Mouse (Mus musculus) forebrain, embryonic 15.5 days (tissue): ENCODE results near the gene Olfr370. TPM values are rescaled to one million over a fixed set of nuclear protein-coding genes. Genes with fewer than 3 reads are reported as not detected.

Experiments
- ATAC-seq: fragments of 200-750 bp; cut with Nextera tagmentation; replicated peaks from 2 replicates; pipeline ENCODE4 v1.8.0; 2017; ENCODE audit warnings: mild to moderate bottlenecking, moderate TSS enrichment, moderate library complexity
- H3K27ac ChIP-seq: fragments of 300-500 bp; sonication (generic); replicated peaks from 2 replicates; pipeline ENCODE4 v1.5.1; 2015; ENCODE audit warnings: mild to moderate bottlenecking, inconsistent platforms
- H3K27me3 ChIP-seq: fragments of 300-500 bp; sonication (generic); 2 replicates; pipeline ENCODE4 v1.6.1; 2015; ENCODE audit warnings: inconsistent platforms
- H3K36me3 ChIP-seq: fragments of 300-500 bp; sonication (generic); 2 replicates; pipeline ENCODE4 v1.6.1; 2015; ENCODE audit warnings: mild to moderate bottlenecking, inconsistent platforms
- H3K4me1 ChIP-seq: fragments of 300-500 bp; sonication (generic); 2 replicates; pipeline ENCODE4 v1.6.1; 2015; ENCODE audit warnings: inconsistent platforms
- H3K4me2 ChIP-seq: fragments of 300-500 bp; sonication (generic); replicated peaks from 2 replicates; pipeline ENCODE4 v1.6.1; 2015; ENCODE audit warnings: mild to moderate bottlenecking, inconsistent platforms
- H3K4me3 ChIP-seq: fragments of 300-500 bp; sonication (generic); 2 replicates; pipeline ENCODE4 v1.5.1; 2015; ENCODE audit warnings: mild to moderate bottlenecking, inconsistent platforms
- H3K9ac ChIP-seq: fragments of 300-500 bp; sonication (generic); replicated peaks from 2 replicates; pipeline ENCODE4 v1.6.1; 2015; ENCODE audit warnings: mild to moderate bottlenecking, inconsistent platforms
- H3K9me3 ChIP-seq: fragments of 300-500 bp; sonication (generic); 2 replicates; pipeline ENCODE4 v1.6.1; 2016; ENCODE audit warnings: inconsistent platforms
- WGBS: fragments of 180-500 bp; shearing (Covaris S2); methylation state at CpG from one replicate; pipeline ENCODE4 v1.1.7; 2015; ENCODE audit warnings: mixed read lengths; 5-methylcytosine and 5-hydroxymethylcytosine counted together
- polyA plus RNA-seq: library from polyadenylated mRNA; unstranded; fragments of >200 nt; fragmentation: Nextera tagmentation; extraction: Ambion mirVana; gene quantifications from 2 replicates; pipeline ENCODE4 v1.2.1, GENCODE M21; 2015

The Olfr370 gene
- polyA plus RNA-seq, 1 experiment from 2014 or later = 0.06 TPM

GRCm38 (mm10) chr8:83593325-83594166 lies 58.0 kb downstream of the Olfr370 start:
- WGBS = 5% methylated on average over 22 of the region's 22 CpGs
- H3K4me3 ChIP-seq = peak overlapping the region; percentile 58
- ATAC-seq = no peak
- H3K9me3 ChIP-seq = no peaks in the 10 kb centered on the region
- H3K27me3 ChIP-seq = no peaks in the 10 kb centered on the region
- peak overlapping the region; percentile 62 for H3K4me2 ChIP-seq
- H3K9ac ChIP-seq = peak overlapping the region; percentile 86
- peak overlapping the region; percentile 93 for H3K27ac ChIP-seq
- H3K36me3 ChIP-seq = 0 out of 2 replicates have a peak, but pooled peaks cover 4% of the 10 kb centered on the region
- peaks cover 46% of the 10 kb centered on the region for H3K4me1 ChIP-seq

- no peaks in the 10 kb centered on the region for H3K9me3 ChIP-seq
- peak overlapping the region; percentile 86 for H3K9ac ChIP-seq
- 0 out of 2 replicates have a peak, but pooled peaks cover 4% of the 10 kb centered on the region for H3K36me3 ChIP-seq
- H3K4me3 ChIP-seq = peak overlapping the region; percentile 58
- H3K4me2 ChIP-seq = peak overlapping the region; percentile 62
- H3K27ac ChIP-seq = peak overlapping the region; percentile 93
- peaks cover 38% of the 10 kb centered on the region for H3K4me1 ChIP-seq
- no peaks in the 10 kb centered on the region for H3K27me3 ChIP-seq
- under 1% methylated on average over 43 of the region's 43 CpGs for WGBS
- ATAC-seq = peak; percentile 98
These were observed 58.8 kb downstream of the Olfr370 start for GRCm38 (mm10) chr8:83594167-83595049.

Other genes with a start within 250 kb of the Olfr370 start
- gene Ucp1, start 245.4 kb upstream of the Olfr370 start, polyA plus RNA-seq = 0.18 and 0.23 TPM in 2 replicates
- gene Elmod2, start 203.3 kb upstream of the Olfr370 start, polyA plus RNA-seq = 28.3 and 29.9 TPM in 2 replicates
- not detected in 2 replicates for gene Mgat4d, start 187.3 kb upstream of the Olfr370 start, polyA plus RNA-seq
- gene Clgn, start 145.9 kb upstream of the Olfr370 start, polyA plus RNA-seq = 6.2 and 6.3 TPM in 2 replicates
- 208 and 220 TPM in 2 replicates for gene Scoc, start 77.4 kb upstream of the Olfr370 start, polyA plus RNA-seq
- 327 and 356 TPM in 2 replicates for gene Ndufb7, start 30.9 kb downstream of the Olfr370 start, polyA plus RNA-seq
- gene Tecr, start 72.2 kb downstream of the Olfr370 start, polyA plus RNA-seq = 683 and 712 TPM in 2 replicates
- gene Dnajb1, start 72.4 kb downstream of the Olfr370 start, polyA plus RNA-seq = 59.8 and 63.0 TPM in 2 replicates
- 161 and 168 TPM in 2 replicates for gene Gipc1, start 116.9 kb downstream of the Olfr370 start, polyA plus RNA-seq
- 0.82 and 1.2 TPM in 2 replicates for gene Ptger1, start 130.9 kb downstream of the Olfr370 start, polyA plus RNA-seq
- gene Pkn1, start 163.4 kb downstream of the Olfr370 start, polyA plus RNA-seq = 29.8 and 33.1 TPM in 2 replicates
- gene Ddx39, start 179.4 kb downstream of the Olfr370 start, polyA plus RNA-seq = 121 and 124 TPM in 2 replicates
- gene Adgre5, start 205.5 kb downstream of the Olfr370 start, polyA plus RNA-seq = 8.7 and 8.8 TPM in 2 replicates